Mouse (Mus musculus): ENCODE measurements around the gene Ak8. TPM values are rescaled to one million over a fixed set of nuclear protein-coding genes. Genes with fewer than 3 reads are reported as not detected.

Gene Ak8
- total RNA-seq, 1 experiment from 2014 or later = 0.15 TPM

- no peak for ATAC-seq (replicated peaks in 1 of 2; ENCODE audit: insufficient read depth in 1 of 2, low FRiP score in 2 of 2, low TSS enrichment in 1 of 2, low read depth in 1 of 2, poor library complexity in 2 of 2, severe bottlenecking in 2 of 2)
Observed at GRCm38 (mm10) chr2:28774073-28774472, 74.1 kb downstream of the Ak8 start.

DNA sequence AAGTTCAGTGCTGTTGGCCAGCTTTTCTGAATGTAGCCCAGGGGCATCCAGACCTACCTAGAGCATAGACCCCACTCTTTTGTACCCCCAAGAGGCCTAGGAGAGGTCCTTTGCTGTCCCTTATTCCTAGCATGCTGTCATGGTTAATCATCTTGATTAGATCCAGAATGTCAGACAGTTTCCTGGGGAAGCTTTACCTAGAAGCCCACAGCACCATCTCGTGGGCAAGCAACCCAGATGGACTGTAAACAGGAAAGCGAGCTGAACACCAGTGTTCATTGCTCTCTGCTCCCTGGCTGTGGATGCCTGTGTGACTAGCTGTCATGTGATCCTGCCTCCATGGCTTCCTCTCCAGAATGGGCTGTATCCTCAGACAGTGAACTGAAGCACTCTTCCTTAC lies 76.8 kb downstream of the Ak8 start:
- no peak for ATAC-seq (replicated peaks in 1 of 2; ENCODE audit: insufficient read depth in 1 of 2, low FRiP score in 2 of 2, low TSS enrichment in 1 of 2, low read depth in 1 of 2, poor library complexity in 2 of 2, severe bottlenecking in 2 of 2)

- no peak for ATAC-seq (replicated peaks in 1 of 2; ENCODE audit: insufficient read depth in 1 of 2, low FRiP score in 2 of 2, low TSS enrichment in 1 of 2, low read depth in 1 of 2, poor library complexity in 2 of 2, severe bottlenecking in 2 of 2)
Observed at GRCm38 (mm10) chr2:28780001-28780782, 80.2 kb downstream of the Ak8 start.

GRCm38 (mm10) chr2:28781310-28781709 lies 81.3 kb downstream of the Ak8 start:
- no peak for ATAC-seq (replicated peaks in 1 of 2; ENCODE audit: insufficient read depth in 1 of 2, low FRiP score in 2 of 2, low TSS enrichment in 1 of 2, low read depth in 1 of 2, poor library complexity in 2 of 2, severe bottlenecking in 2 of 2)

DNA sequence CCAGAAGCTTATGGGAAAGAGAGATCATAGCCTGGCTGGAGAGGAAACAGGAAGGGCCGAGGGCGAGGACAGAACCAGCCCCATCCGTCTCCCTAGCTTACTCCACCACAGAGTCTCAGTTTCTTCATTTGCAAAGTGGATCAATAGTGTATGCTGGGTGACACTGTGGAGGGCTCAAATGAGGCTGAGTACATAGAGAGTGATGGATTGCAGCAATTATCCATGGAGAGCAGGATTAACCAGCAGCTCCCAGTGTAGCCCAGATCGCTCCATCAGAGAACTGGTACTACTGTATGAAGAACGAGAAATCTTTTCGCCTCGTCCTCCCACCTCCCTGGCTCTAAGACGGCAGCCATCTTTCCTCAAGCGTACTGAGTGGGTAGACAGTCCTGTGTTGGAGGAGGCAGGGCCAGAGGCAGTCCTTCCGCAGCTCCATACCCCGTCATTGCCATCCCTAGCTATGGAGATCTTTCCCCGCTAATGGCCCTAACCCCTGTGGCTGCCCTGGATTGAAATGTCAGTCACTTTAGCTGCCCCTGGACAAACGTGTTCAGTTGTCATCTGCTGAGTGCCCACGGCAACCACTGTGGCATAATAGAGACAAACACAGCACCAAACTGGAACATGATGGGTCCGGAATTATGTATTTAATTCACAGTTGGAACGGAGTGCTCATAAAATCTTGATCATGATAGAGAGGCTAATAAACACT lies 86.5 kb downstream of the Ak8 start:
- no peak for ATAC-seq (replicated peaks in 1 of 2; ENCODE audit: insufficient read depth in 1 of 2, low FRiP score in 2 of 2, low TSS enrichment in 1 of 2, low read depth in 1 of 2, poor library complexity in 2 of 2, severe bottlenecking in 2 of 2)

DNA sequence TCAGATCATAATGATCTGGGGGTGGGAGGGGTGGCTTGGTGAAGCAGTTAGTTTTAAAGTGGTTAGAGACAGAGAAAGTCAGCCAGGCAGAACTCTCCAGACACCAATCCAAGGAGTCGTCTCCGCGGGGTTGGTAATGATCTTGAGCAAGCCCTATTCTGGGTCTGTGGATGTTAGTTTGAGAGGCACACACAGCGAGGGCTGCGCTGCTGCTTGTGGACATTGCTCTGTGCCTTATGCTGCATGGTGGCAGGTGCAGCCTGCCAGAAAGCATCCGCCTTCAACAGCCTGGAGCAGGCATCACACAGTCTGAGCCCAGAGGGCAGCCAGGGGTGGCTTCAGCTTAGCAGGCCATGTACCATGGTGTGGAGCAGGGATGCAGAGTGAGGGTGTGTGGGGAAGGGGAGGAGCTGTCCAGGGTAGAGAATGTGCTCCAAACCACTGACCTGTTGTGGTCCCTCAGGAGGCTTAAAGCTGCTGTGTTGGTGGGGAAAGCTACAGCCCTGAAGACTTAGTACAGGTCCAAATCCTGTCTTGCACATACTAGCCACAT lies 87.2 kb downstream of the Ak8 start:
- ATAC-seq (replicated peaks in 1 of 2; ENCODE audit: insufficient read depth in 1 of 2, low FRiP score in 2 of 2, low TSS enrichment in 1 of 2, low read depth in 1 of 2, poor library complexity in 2 of 2, severe bottlenecking in 2 of 2) = no peak

DNA sequence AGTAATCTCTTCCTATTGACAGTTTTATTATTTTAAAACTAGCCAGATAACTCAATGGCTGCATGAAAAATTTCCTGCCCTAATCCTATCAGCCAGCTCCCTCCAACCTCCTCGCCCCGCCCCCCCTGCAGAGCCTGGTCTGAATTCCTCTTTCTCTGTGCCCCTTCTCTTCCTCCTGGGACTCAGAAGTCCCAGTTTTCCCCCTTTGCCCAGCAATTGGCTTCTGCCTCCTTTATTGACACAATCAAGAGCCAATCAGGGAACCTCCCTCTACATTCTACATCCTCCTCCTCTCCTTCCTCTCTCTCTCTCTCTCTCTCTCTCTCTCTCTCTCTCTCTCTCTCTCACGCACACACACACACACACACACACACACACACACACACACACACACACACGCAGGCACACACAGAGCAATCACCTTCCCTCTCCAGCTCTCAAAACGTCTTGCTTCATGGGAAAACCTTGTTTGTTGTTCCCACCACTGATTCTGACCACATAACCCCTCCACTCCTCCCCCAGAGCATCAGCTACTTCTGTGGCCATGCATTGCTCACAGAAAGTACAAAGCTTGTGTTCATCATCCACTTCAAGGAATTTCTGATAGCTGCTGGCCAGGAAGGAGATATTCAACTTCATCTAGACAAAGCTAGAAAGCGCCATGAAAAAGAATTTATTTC lies 93.1 kb downstream of the Ak8 start:
- peak in 1 of 2 experiments; percentile 40; a peak in 1 of 4 replicates for ATAC-seq (replicated peaks in 1 of 2; ENCODE audit: insufficient read depth in 1 of 2, low FRiP score in 2 of 2, low TSS enrichment in 1 of 2, low read depth in 1 of 2, poor library complexity in 2 of 2, severe bottlenecking in 2 of 2)

DNA sequence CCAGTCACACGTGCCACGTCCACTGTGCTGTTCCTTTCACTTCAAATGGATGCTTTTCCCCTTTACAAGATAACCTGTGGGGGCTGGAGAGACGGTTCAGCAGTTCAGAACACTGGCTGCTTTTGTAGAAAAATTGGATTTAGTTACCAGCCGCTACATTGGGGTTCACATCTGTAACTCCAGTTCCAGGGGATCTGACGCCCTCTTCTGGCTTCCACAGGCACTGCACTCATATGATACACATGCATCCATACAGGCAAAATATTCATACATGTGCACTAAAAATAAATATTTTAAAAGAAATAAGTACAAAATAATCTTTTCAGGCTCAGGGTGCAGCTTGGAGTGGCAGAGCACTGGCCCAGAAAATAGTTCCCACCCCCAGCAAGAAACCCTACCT lies 94.7 kb downstream of the Ak8 start:
- ATAC-seq (replicated peaks in 1 of 2; ENCODE audit: insufficient read depth in 1 of 2, low FRiP score in 2 of 2, low TSS enrichment in 1 of 2, low read depth in 1 of 2, poor library complexity in 2 of 2, severe bottlenecking in 2 of 2) = no peak

- peak; percentile 77 to 88 for ATAC-seq (replicated peaks in 1 of 2; ENCODE audit: insufficient read depth in 1 of 2, low FRiP score in 2 of 2, low TSS enrichment in 1 of 2, low read depth in 1 of 2, poor library complexity in 2 of 2, severe bottlenecking in 2 of 2)
Observed at GRCm38 (mm10) chr2:28796298-28796697, 96.3 kb downstream of the Ak8 start.

- ATAC-seq (replicated peaks in 1 of 2; ENCODE audit: insufficient read depth in 1 of 2, low FRiP score in 2 of 2, low TSS enrichment in 1 of 2, low read depth in 1 of 2, poor library complexity in 2 of 2, severe bottlenecking in 2 of 2) = no peak
Observed at GRCm38 (mm10) chr2:28797490-28798106, 97.6 kb downstream of the Ak8 start.

DNA sequence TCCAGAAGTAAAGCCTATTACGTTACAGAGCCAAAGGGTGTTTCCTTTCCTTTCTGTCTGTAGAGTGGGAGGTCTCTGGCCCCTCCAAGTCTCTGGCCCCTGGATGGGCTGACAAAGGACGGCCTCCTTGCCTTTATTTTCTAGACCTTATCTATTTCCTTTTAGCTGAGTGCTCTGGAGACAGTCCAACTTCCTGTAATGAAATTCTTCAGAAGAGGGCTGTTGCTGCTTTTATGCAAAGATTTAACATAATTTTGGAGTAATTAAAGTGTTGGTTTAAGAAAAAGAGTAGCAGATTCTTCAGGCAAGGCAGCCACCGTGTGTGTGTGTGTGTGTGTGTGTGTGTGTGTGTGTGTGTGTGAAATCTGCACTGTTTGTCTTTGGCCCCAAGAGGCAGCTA lies 98.4 kb downstream of the Ak8 start:
- no peak for ATAC-seq (replicated peaks in 1 of 2; ENCODE audit: insufficient read depth in 1 of 2, low FRiP score in 2 of 2, low TSS enrichment in 1 of 2, low read depth in 1 of 2, poor library complexity in 2 of 2, severe bottlenecking in 2 of 2)

GRCm38 (mm10) chr2:28799575-28799974 lies 99.6 kb downstream of the Ak8 start:
- no peak for ATAC-seq (replicated peaks in 1 of 2; ENCODE audit: insufficient read depth in 1 of 2, low FRiP score in 2 of 2, low TSS enrichment in 1 of 2, low read depth in 1 of 2, poor library complexity in 2 of 2, severe bottlenecking in 2 of 2)

- no peak for ATAC-seq (replicated peaks in 1 of 2; ENCODE audit: insufficient read depth in 1 of 2, low FRiP score in 2 of 2, low TSS enrichment in 1 of 2, low read depth in 1 of 2, poor library complexity in 2 of 2, severe bottlenecking in 2 of 2)
Observed at GRCm38 (mm10) chr2:28803406-28803805, 103.4 kb downstream of the Ak8 start.

- ATAC-seq (replicated peaks in 1 of 2; ENCODE audit: insufficient read depth in 1 of 2, low FRiP score in 2 of 2, low TSS enrichment in 1 of 2, low read depth in 1 of 2, poor library complexity in 2 of 2, severe bottlenecking in 2 of 2) = no peak
Observed at GRCm38 (mm10) chr2:28808841-28809240, 108.9 kb downstream of the Ak8 start.

DNA sequence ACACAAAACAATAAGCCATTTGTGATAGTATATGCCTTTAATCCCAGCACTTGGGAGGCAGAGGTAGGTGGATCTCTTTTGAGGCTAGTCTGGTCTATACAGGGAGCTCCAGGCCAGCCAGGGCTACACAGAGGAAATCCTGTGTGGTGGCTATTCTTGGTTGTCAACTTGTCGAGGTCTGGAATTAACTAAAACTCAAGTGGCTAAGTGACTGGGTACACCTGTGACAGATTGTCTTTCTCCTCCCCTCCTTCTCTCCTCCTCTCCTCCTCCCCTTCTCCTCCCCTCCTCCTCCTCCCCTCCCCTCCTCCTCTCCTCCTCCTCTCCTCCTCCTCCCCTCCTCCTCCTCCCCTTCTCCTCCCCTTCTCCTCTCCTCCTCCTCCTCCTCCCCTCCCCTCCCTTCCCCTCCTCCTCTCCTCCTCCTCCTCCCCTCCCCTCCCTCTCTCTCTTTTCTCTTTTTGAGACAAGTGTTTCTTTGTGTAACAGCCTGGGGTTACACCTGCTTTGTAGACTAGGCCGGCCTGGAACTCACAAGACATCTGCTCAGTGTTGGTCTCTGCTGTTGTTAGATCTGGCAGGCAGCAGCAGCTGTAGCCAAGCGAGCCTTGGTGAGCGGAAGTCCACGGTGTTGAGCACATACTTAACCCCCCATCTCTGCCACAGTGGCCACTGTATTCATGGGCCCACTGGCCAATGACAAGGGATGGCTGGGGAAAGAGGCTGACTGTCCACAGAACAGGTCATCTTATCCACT lies 110.5 kb downstream of the Ak8 start:
- ATAC-seq (replicated peaks in 1 of 2; ENCODE audit: insufficient read depth in 1 of 2, low FRiP score in 2 of 2, low TSS enrichment in 1 of 2, low read depth in 1 of 2, poor library complexity in 2 of 2, severe bottlenecking in 2 of 2) = no peak

DNA sequence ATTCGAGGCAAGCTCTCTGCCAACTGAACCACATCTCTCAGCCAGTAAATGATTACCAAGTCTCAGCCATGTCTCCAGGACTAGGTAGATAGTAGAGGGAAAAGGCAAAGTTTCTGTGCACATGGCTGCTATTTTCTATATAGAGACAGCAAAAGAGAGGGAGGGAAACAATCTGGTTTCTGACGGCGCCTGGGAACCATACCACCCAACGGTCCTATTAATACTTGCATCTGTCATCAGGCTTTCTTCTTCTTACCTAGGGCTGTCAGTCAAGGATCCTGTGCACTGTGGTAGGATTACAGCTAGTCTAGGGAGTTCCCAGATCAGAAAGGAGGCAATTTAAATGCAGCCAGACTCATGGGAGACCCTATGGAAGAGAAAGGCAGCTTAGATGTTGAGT lies 118.9 kb downstream of the Ak8 start:
- ATAC-seq (replicated peaks in 1 of 2; ENCODE audit: insufficient read depth in 1 of 2, low FRiP score in 2 of 2, low TSS enrichment in 1 of 2, low read depth in 1 of 2, poor library complexity in 2 of 2, severe bottlenecking in 2 of 2) = no peak

GRCm38 (mm10) chr2:28829265-28829664 lies 129.3 kb downstream of the Ak8 start:
- no peak for ATAC-seq (replicated peaks in 1 of 2; ENCODE audit: insufficient read depth in 1 of 2, low FRiP score in 2 of 2, low TSS enrichment in 1 of 2, low read depth in 1 of 2, poor library complexity in 2 of 2, severe bottlenecking in 2 of 2)

Data from hematopoietic stem cell, adult 5-6 weeks (primary cell).